Mouse (Mus musculus) forebrain, embryonic 16.5 days (tissue): Measurements from ENCODE around the gene Rasal1. TPM values are rescaled to one million over a fixed set of nuclear protein-coding genes. Genes with fewer than 3 reads are reported as not detected.

ENCODE experiments used
- ATAC-seq: fragments of 200-750 bp; cut with Nextera tagmentation; 2 replicates; pipeline ENCODE4 v1.8.0; 2017; ENCODE audit warnings: mild to moderate bottlenecking, moderate library complexity
- H3K27ac ChIP-seq: fragments of 300-500 bp; sonication (generic); 2 replicates; pipeline ENCODE4 v1.5.1; 2014; ENCODE audit warnings: low read length, control low read depth
- H3K27me3 ChIP-seq: fragments of 300-500 bp; sonication (generic); replicated peaks from 2 replicates; pipeline ENCODE4 v1.6.1; 2014; ENCODE audit warnings: low read length; ENCODE audit not compliant: control insufficient read depth, insufficient read depth
- H3K36me3 ChIP-seq: fragments of 300-500 bp; sonication (generic); 2 replicates; pipeline ENCODE4 v1.6.1; 2014; ENCODE audit not compliant: control insufficient read depth, insufficient read depth
- H3K4me1 ChIP-seq: fragments of 300-500 bp; sonication (generic); replicated peaks from 2 replicates; pipeline ENCODE4 v1.6.1; 2014; ENCODE audit warnings: low read length; ENCODE audit not compliant: control insufficient read depth, insufficient read depth
- H3K4me2 ChIP-seq: fragments of 300-500 bp; sonication (generic); 2 replicates; pipeline ENCODE4 v1.6.1; 2014; ENCODE audit warnings: mild to moderate bottlenecking, low read length, control low read depth
- H3K4me3 ChIP-seq: fragments of 300-500 bp; sonication (generic); replicated peaks from 2 replicates; pipeline ENCODE4 v1.5.1; 2014; ENCODE audit warnings: mild to moderate bottlenecking, low read length, control low read depth
- H3K9ac ChIP-seq: fragments of 300-500 bp; sonication (generic); replicated peaks from 2 replicates; pipeline ENCODE4 v1.6.1; 2014; ENCODE audit warnings: low read depth, low read length, control low read depth
- H3K9me3 ChIP-seq: fragments of 300-500 bp; sonication (generic); 2 replicates; pipeline ENCODE4 v1.6.1; 2016; ENCODE audit warnings: low read length; ENCODE audit not compliant: control insufficient read depth
- WGBS: fragments of 180-500 bp; shearing (Covaris S2); extraction: QIAGEN DNeasy Blood & Tissue Kit; methylation state at CpG from one replicate; pipeline ENCODE4 v1.1.7; 2014; 5-methylcytosine and 5-hydroxymethylcytosine counted together
- polyA plus RNA-seq: library from polyadenylated mRNA; unstranded; fragments of >200 nt; fragmentation: Nextera tagmentation; extraction: Ambion mirVana; gene quantifications from 2 replicates; pipeline ENCODE4 v1.2.1, GENCODE M21; 2015

Gene Rasal1
- polyA plus RNA-seq, 1 experiment from 2014 or later = 6.3 TPM

- WGBS = 9% methylated on average over 24 of the region's 24 CpGs
- Histone ChIP-seq H3K9me3 (no peaks in the 10 kb centered on the region), H3K4me2 (no peak overlapping the region), H3K9ac (no peak overlapping the region), H3K27me3 (0 out of 2 replicates have a peak, but pooled peaks cover 3% of the 10 kb centered on the region), H3K4me3 (no peak overlapping the region), H3K36me3 (peaks cover 12% of the 10 kb centered on the region; the same call in 1 of the 2 replicates), H3K4me1 (peaks cover 20% of the 10 kb centered on the region), H3K27ac (no peak overlapping the region)
- no peak for ATAC-seq
Measured at GRCm38 (mm10) chr5:120682982-120683771, 34.6 kb downstream of the Rasal1 start.

GRCm38 (mm10) chr5:120685678-120686077 lies 37.1 kb downstream of the Rasal1 start:
- Histone ChIP-seq H3K4me3 (no peak overlapping the region), H3K27ac (no peak overlapping the region), H3K27me3 (0 out of 2 replicates have a peak, but pooled peaks cover 3% of the 10 kb centered on the region), H3K9ac (no peak overlapping the region), H3K36me3 (peaks cover 12% of the 10 kb centered on the region; the same call in 1 of the 2 replicates), H3K4me2 (no peak overlapping the region), H3K4me1 (peaks cover 9% of the 10 kb centered on the region), H3K9me3 (no peaks in the 10 kb centered on the region)
- no peak for ATAC-seq
- WGBS = 82% methylated on average over 8 of the region's 8 CpGs

GRCm38 (mm10) chr5:120686749-120687483 lies 38.3 kb downstream of the Rasal1 start:
- H3K27ac ChIP-seq = no peak overlapping the region
- 85% methylated on average over 6 of the region's 6 CpGs for WGBS
- H3K4me3 ChIP-seq = no peak overlapping the region
- no peaks in the 10 kb centered on the region for H3K9me3 ChIP-seq
- no peak for ATAC-seq
- no peak overlapping the region for H3K9ac ChIP-seq
- H3K36me3 ChIP-seq = peaks cover 12% of the 10 kb centered on the region
- H3K4me2 ChIP-seq = no peak overlapping the region
- H3K27me3 ChIP-seq = 0 out of 2 replicates have a peak, but pooled peaks cover 3% of the 10 kb centered on the region
- peaks cover 2% of the 10 kb centered on the region; the same call in 1 of the 2 replicates for H3K4me1 ChIP-seq

GRCm38 (mm10) chr5:120687484-120687851 lies 38.9 kb downstream of the Rasal1 start:
- Histone ChIP-seq H3K27me3 (0 out of 2 replicates have a peak, but pooled peaks cover 3% of the 10 kb centered on the region), H3K4me1 (peaks cover 2% of the 10 kb centered on the region; the same call in 1 of the 2 replicates), H3K4me2 (no peak overlapping the region), H3K9me3 (no peaks in the 10 kb centered on the region), H3K27ac (no peak overlapping the region), H3K4me3 (no peak overlapping the region), H3K9ac (no peak overlapping the region), H3K36me3 (peaks cover 14% of the 10 kb centered on the region)
- no peak for ATAC-seq
- 87% methylated on average over 3 of the region's 3 CpGs for WGBS

- WGBS = 94% methylated on average over 5 of the region's 5 CpGs
- peaks cover 14% of the 10 kb centered on the region for H3K36me3 ChIP-seq
- H3K9ac ChIP-seq = no peak overlapping the region
- H3K4me1 ChIP-seq = 0 out of 2 replicates have a peak, but pooled peaks cover 2% of the 10 kb centered on the region
- no peaks in the 10 kb centered on the region for H3K9me3 ChIP-seq
- no peak for ATAC-seq
- no peak overlapping the region for H3K4me3 ChIP-seq
- H3K27me3 ChIP-seq = 0 out of 2 replicates have a peak, but pooled peaks cover 3% of the 10 kb centered on the region
- H3K27ac ChIP-seq = no peak overlapping the region
- no peak overlapping the region for H3K4me2 ChIP-seq
Measured at GRCm38 (mm10) chr5:120687897-120688296, 39.3 kb downstream of the Rasal1 start.

- no peak for ATAC-seq
- Histone ChIP-seq H3K36me3 (peaks cover 14% of the 10 kb centered on the region), H3K4me1 (no peaks in the 10 kb centered on the region), H3K4me3 (no peak overlapping the region), H3K27ac (no peak overlapping the region), H3K27me3 (peaks cover 3% of the 10 kb centered on the region; the same call in 1 of the 2 replicates), H3K9ac (no peak overlapping the region), H3K4me2 (no peak overlapping the region), H3K9me3 (no peaks in the 10 kb centered on the region)
- 65% methylated on average over 4 of the region's 4 CpGs for WGBS
Measured at GRCm38 (mm10) chr5:120688434-120688833, 39.8 kb downstream of the Rasal1 start.

- H3K4me1 ChIP-seq = peaks cover 6% of the 10 kb centered on the region
- peaks cover 17% of the 10 kb centered on the region for H3K36me3 ChIP-seq
- no peak overlapping the region for H3K4me2 ChIP-seq
- no peaks in the 10 kb centered on the region for H3K9me3 ChIP-seq
- H3K9ac ChIP-seq = no peak overlapping the region
- ATAC-seq = no peak
- 70% methylated on average over 4 of the region's 4 CpGs for WGBS
- H3K4me3 ChIP-seq = no peak overlapping the region
- no peak overlapping the region for H3K27ac ChIP-seq
- peaks cover 16% of the 10 kb centered on the region for H3K27me3 ChIP-seq
Measured at GRCm38 (mm10) chr5:120690417-120690816, 41.8 kb downstream of the Rasal1 start.

- Histone ChIP-seq H3K4me3 (no peak overlapping the region), H3K4me2 (no peak overlapping the region), H3K27ac (no peak overlapping the region), H3K36me3 (peaks cover 15% of the 10 kb centered on the region), H3K9me3 (no peaks in the 10 kb centered on the region), H3K27me3 (peaks cover 24% of the 10 kb centered on the region), H3K4me1 (peaks cover 6% of the 10 kb centered on the region), H3K9ac (no peak overlapping the region)
- ATAC-seq = no peak
- 81% methylated on average over 19 of the region's 19 CpGs for WGBS
Measured at GRCm38 (mm10) chr5:120692034-120692433, 43.4 kb downstream of the Rasal1 start.

GRCm38 (mm10) chr5:120693931-120694694 lies 45.5 kb downstream of the Rasal1 start:
- WGBS = 14% methylated on average over 38 of the region's 38 CpGs
- no peak overlapping the region for H3K9ac ChIP-seq
- peaks cover 11% of the 10 kb centered on the region for H3K36me3 ChIP-seq
- ATAC-seq = no peak
- H3K9me3 ChIP-seq = no peaks in the 10 kb centered on the region
- peaks cover 24% of the 10 kb centered on the region for H3K27me3 ChIP-seq
- H3K4me3 ChIP-seq = no peak overlapping the region
- H3K4me2 ChIP-seq = no peak overlapping the region
- no peak overlapping the region for H3K27ac ChIP-seq
- peaks cover 14% of the 10 kb centered on the region for H3K4me1 ChIP-seq
